Mouse (Mus musculus): Measurements from ENCODE around the gene Tcf3.

- TF ChIP-seq CTCF (IDR thresholded peaks at IDR 0.05; ENCODE audit: extremely low read depth, insufficient read length, insufficient replicate concordance, low read depth, low read length): no peak
- TF ChIP-seq POLR2A (IDR thresholded peaks at IDR 0.05; ENCODE audit: low read depth, low read length): no peak
These were observed 22.2 kb upstream of the Tcf3 start for GRCm38 (mm10) chr10:80455697-80456096.

Data from small intestine, adult 2 months (tissue).